Mouse (Mus musculus): ENCODE results near the gene Klrk1. TPM values are rescaled to one million over a fixed set of nuclear protein-coding genes. Genes with fewer than 3 reads are reported as not detected.

Gene Klrk1
- polyA plus RNA-seq, 1 experiment from 2014 or later, result not detected

GRCm38 (mm10) chr6:129583014-129583413, 40.6 kb downstream of the Klrk1 start:
- 63% methylated on average over 3 of the region's 3 CpGs for WGBS
- no peaks in the 10 kb centered on the region for H3K27me3 ChIP-seq (ENCODE audit: control insufficient read depth, insufficient read depth, low read length)
- no peak overlapping the region for H3K4me2 ChIP-seq (ENCODE audit: low read length)
- no peak overlapping the region for H3K4me3 ChIP-seq (ENCODE audit: control insufficient read depth in 1 of 2, insufficient read depth in 1 of 2, low read depth in 1 of 2, low read length in 2 of 2)
- no peak overlapping the region for H3K9ac ChIP-seq (ENCODE audit: low read length)
- H3K27ac ChIP-seq (replicated peaks in 1 of 2; ENCODE audit: control insufficient read depth in 1 of 2, insufficient read depth in 1 of 2, low read depth in 2 of 2, low read length in 2 of 2), result no peak overlapping the region
- no peaks in the 10 kb centered on the region for H3K4me1 ChIP-seq (ENCODE audit: control insufficient read depth in 2 of 2, insufficient read depth in 2 of 2, low read length in 2 of 2)
- no peaks in the 10 kb centered on the region for H3K36me3 ChIP-seq (ENCODE audit: control insufficient read depth, insufficient read depth, low read length)
- H3K9me3 ChIP-seq (ENCODE audit: control insufficient read depth, low read length), result no peaks in the 10 kb centered on the region
- ATAC-seq (ENCODE audit: insufficient number of reproducible peaks, insufficient read depth, low FRiP score, low read depth), result no peak

DNA sequence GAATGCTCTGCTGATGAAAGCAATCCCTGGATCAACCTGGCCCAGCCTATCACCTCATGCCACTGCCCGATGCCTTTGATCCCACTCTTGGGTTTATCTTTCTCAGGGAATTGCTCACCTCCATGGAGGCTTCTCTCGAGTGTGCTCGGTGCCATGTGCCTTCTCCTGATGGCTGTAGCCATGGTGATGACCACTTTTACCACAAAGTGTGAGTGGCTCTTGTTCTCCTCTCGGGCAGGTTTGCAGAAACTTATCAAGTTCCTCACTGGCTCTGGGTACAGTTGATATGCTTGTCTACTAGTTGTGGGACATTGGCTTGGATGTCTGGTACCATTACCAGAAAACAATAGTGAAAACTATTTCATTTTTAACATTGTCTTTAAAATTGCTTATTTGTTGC, 41.8 kb downstream of the Klrk1 start:
- Histone ChIP-seq H3K4me2 (ENCODE audit: low read length) (no peak overlapping the region), H3K4me3 (ENCODE audit: control insufficient read depth in 1 of 2, insufficient read depth in 1 of 2, low read depth in 1 of 2, low read length in 2 of 2) (no peak overlapping the region), H3K4me1 (ENCODE audit: control insufficient read depth in 2 of 2, insufficient read depth in 2 of 2, low read length in 2 of 2) (no peaks in the 10 kb centered on the region), H3K27ac (replicated peaks in 1 of 2; ENCODE audit: control insufficient read depth in 1 of 2, insufficient read depth in 1 of 2, low read depth in 2 of 2, low read length in 2 of 2) (no peak overlapping the region), H3K9me3 (ENCODE audit: control insufficient read depth, low read length) (no peaks in the 10 kb centered on the region), H3K9ac (ENCODE audit: low read length) (no peak overlapping the region), H3K36me3 (ENCODE audit: control insufficient read depth, insufficient read depth, low read length) (no peaks in the 10 kb centered on the region), H3K27me3 (ENCODE audit: control insufficient read depth, insufficient read depth, low read length) (no peaks in the 10 kb centered on the region)
- 57% methylated on average over 4 of the region's 4 CpGs for WGBS
- ATAC-seq (ENCODE audit: insufficient number of reproducible peaks, insufficient read depth, low FRiP score, low read depth), result no peak

DNA sequence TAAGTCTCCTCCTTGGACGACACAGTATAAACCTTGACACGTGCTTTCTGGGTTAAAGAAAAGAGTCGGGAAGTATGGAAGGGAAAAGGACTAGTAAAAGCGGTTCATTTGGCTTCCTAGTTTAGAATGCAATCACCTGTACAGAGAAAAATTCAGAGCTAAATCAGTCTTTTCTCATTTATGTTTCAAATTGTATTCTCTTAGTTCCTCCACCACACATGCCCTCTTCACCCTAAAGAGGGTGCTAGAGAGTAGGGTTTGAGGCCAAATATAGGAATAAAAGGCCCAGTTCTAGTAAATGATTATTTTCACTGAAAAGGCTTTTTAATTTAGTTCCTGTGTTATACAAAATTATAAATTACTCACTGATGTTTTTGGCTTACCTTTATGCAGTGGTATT, 42.4 kb downstream of the Klrk1 start:
- no peak overlapping the region for H3K4me3 ChIP-seq (ENCODE audit: control insufficient read depth in 1 of 2, insufficient read depth in 1 of 2, low read depth in 1 of 2, low read length in 2 of 2)
- no peaks in the 10 kb centered on the region for H3K4me1 ChIP-seq (ENCODE audit: control insufficient read depth in 2 of 2, insufficient read depth in 2 of 2, low read length in 2 of 2)
- 49% methylated on average over 4 of the region's 4 CpGs for WGBS
- no peak overlapping the region for H3K4me2 ChIP-seq (ENCODE audit: low read length)
- no peaks in the 10 kb centered on the region for H3K36me3 ChIP-seq (ENCODE audit: control insufficient read depth, insufficient read depth, low read length)
- no peak overlapping the region for H3K27ac ChIP-seq (replicated peaks in 1 of 2; ENCODE audit: control insufficient read depth in 1 of 2, insufficient read depth in 1 of 2, low read depth in 2 of 2, low read length in 2 of 2)
- H3K9me3 ChIP-seq (ENCODE audit: control insufficient read depth, low read length), result no peaks in the 10 kb centered on the region
- ATAC-seq (ENCODE audit: insufficient number of reproducible peaks, insufficient read depth, low FRiP score, low read depth), result no peak
- H3K27me3 ChIP-seq (ENCODE audit: control insufficient read depth, insufficient read depth, low read length), result no peaks in the 10 kb centered on the region
- no peak overlapping the region for H3K9ac ChIP-seq (ENCODE audit: low read length)

- Histone ChIP-seq H3K4me2 (ENCODE audit: low read length) (no peak within 1 kb of the TSS), H3K4me1 (ENCODE audit: control insufficient read depth in 2 of 2, insufficient read depth in 2 of 2, low read length in 2 of 2) (no peaks in the 10 kb centered on the region), H3K9ac (ENCODE audit: low read length) (no peak within 1 kb of the TSS), H3K9me3 (ENCODE audit: control insufficient read depth, low read length) (no peaks in the 10 kb centered on the region), H3K27me3 (ENCODE audit: control insufficient read depth, insufficient read depth, low read length) (no peaks in the 10 kb centered on the region), H3K36me3 (ENCODE audit: control insufficient read depth, insufficient read depth, low read length) (no peaks in the 10 kb centered on the region), H3K27ac (replicated peaks in 1 of 2; ENCODE audit: control insufficient read depth in 1 of 2, insufficient read depth in 1 of 2, low read depth in 2 of 2, low read length in 2 of 2) (no peak within 1 kb of the TSS), H3K4me3 (ENCODE audit: control insufficient read depth in 1 of 2, insufficient read depth in 1 of 2, low read depth in 1 of 2, low read length in 2 of 2) (no peak within 1 kb of the TSS)
- ATAC-seq (ENCODE audit: insufficient number of reproducible peaks, insufficient read depth, low FRiP score, low read depth), result no peak
- WGBS, result 93% methylated on average over 8 of the region's 8 CpGs
Measured at GRCm38 (mm10) chr6:129577605-129578004, 46.1 kb downstream of the Klrk1 start, which contains the start of gene Klre1. Klre1 (plus strand) TSS chr6:129577905.

DNA sequence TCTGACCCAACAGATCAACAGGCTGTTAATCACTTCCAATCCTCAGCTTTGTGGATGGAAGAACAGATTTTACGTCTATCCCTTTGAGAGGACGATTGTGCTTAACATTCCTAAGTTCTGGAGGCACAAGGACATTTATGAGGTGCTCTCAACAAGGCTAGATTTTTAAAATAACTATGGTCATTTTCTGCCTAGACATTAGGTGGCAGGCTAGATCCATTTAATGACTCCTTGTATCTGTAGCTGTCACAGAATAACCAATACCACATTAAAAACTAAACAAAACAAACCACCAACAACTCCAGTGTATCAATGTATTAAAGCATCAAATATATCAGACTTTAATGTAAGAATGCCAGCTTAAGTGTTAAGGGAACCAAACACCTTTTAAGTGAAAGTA, 48.3 kb downstream of the Klrk1 start:
- no peak overlapping the region for H3K9ac ChIP-seq (ENCODE audit: low read length)
- no peaks in the 10 kb centered on the region for H3K9me3 ChIP-seq (ENCODE audit: control insufficient read depth, low read length)
- no peaks in the 10 kb centered on the region for H3K4me1 ChIP-seq (ENCODE audit: control insufficient read depth in 2 of 2, insufficient read depth in 2 of 2, low read length in 2 of 2)
- 11% methylated on average over 2 of the region's 2 CpGs for WGBS
- no peak overlapping the region for H3K27ac ChIP-seq (replicated peaks in 1 of 2; ENCODE audit: control insufficient read depth in 1 of 2, insufficient read depth in 1 of 2, low read depth in 2 of 2, low read length in 2 of 2)
- no peaks in the 10 kb centered on the region for H3K36me3 ChIP-seq (ENCODE audit: control insufficient read depth, insufficient read depth, low read length)
- H3K27me3 ChIP-seq (ENCODE audit: control insufficient read depth, insufficient read depth, low read length), result no peaks in the 10 kb centered on the region
- no peak overlapping the region for H3K4me3 ChIP-seq (ENCODE audit: control insufficient read depth in 1 of 2, insufficient read depth in 1 of 2, low read depth in 1 of 2, low read length in 2 of 2)
- no peak overlapping the region for H3K4me2 ChIP-seq (ENCODE audit: low read length)
- no peak for ATAC-seq (ENCODE audit: insufficient number of reproducible peaks, insufficient read depth, low FRiP score, low read depth)

DNA sequence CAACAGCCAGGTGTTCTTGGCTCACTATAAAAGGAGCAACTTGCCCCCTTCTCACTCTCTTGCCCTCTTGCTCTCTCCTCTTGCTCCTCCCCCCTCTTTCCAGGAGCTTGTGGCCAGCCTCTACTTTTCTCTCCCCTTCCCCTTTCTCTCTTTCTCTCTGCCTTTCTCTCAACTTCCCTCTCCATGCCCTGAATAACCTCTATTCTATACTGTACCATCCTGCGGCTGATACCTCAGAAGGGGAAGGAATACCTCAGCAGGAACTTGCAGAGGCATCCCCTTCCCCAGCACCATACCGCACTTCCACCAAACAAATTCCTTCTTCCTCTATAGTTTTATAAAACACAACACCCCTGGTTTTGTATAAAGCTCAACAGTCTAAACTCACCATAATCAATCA, 58.4 kb downstream of the Klrk1 start:
- Histone ChIP-seq H3K4me3 (ENCODE audit: control insufficient read depth in 1 of 2, insufficient read depth in 1 of 2, low read depth in 1 of 2, low read length in 2 of 2) (no peak overlapping the region), H3K36me3 (ENCODE audit: control insufficient read depth, insufficient read depth, low read length) (no peaks in the 10 kb centered on the region), H3K27ac (replicated peaks in 1 of 2; ENCODE audit: control insufficient read depth in 1 of 2, insufficient read depth in 1 of 2, low read depth in 2 of 2, low read length in 2 of 2) (no peak overlapping the region), H3K9ac (ENCODE audit: low read length) (no peak overlapping the region), H3K27me3 (ENCODE audit: control insufficient read depth, insufficient read depth, low read length) (no peaks in the 10 kb centered on the region), H3K4me1 (ENCODE audit: control insufficient read depth in 2 of 2, insufficient read depth in 2 of 2, low read length in 2 of 2) (no peaks in the 10 kb centered on the region), H3K9me3 (ENCODE audit: control insufficient read depth, low read length) (no peaks in the 10 kb centered on the region), H3K4me2 (ENCODE audit: low read length) (no peak overlapping the region)
- ATAC-seq (ENCODE audit: insufficient number of reproducible peaks, insufficient read depth, low FRiP score, low read depth), result no peak
- 76% methylated on average over 2 of the region's 2 CpGs for WGBS

Other genes starting within 250 kb of the Klrk1 start
- 0.18 and 0.39 TPM in 2 replicates for gene Clec12b, start 238.0 kb downstream of the Klrk1 start, polyA plus RNA-seq (2014; fragmentation: Nextera tagmentation; extraction: Ambion mirVana)
- gene Clec1b, start 226.6 kb downstream of the Klrk1 start, polyA plus RNA-seq (2014; fragmentation: Nextera tagmentation; extraction: Ambion mirVana), result 3.9 and 5.6 TPM in 2 replicates
- gene Clec9a, start 215.0 kb downstream of the Klrk1 start, polyA plus RNA-seq (2014; fragmentation: Nextera tagmentation; extraction: Ambion mirVana), result 0.42 and 0.58 TPM in 2 replicates
- gene Clec1a, start 171.9 kb downstream of the Klrk1 start, polyA plus RNA-seq (2014; fragmentation: Nextera tagmentation; extraction: Ambion mirVana), result 3.9 and 6.4 TPM in 2 replicates
- gene Olr1, start 116.7 kb downstream of the Klrk1 start, polyA plus RNA-seq (2014; fragmentation: Nextera tagmentation; extraction: Ambion mirVana), result 0.22 and 0.39 TPM in 2 replicates
- gene Tmem52b, start 111.3 kb downstream of the Klrk1 start, polyA plus RNA-seq (2014; fragmentation: Nextera tagmentation; extraction: Ambion mirVana), result not detected in 2 replicates
- gene Gabarapl1, start 90.7 kb downstream of the Klrk1 start, polyA plus RNA-seq (2014; fragmentation: Nextera tagmentation; extraction: Ambion mirVana), result 12.1 and 16.3 TPM in 2 replicates
- gene Klre1, start 46.0 kb downstream of the Klrk1 start, polyA plus RNA-seq (2014; fragmentation: Nextera tagmentation; extraction: Ambion mirVana), result not detected in 2 replicates
- gene Klrd1, start 32.1 kb downstream of the Klrk1 start, polyA plus RNA-seq (2014; fragmentation: Nextera tagmentation; extraction: Ambion mirVana), result not detected in 2 replicates
- not detected in 2 replicates for gene Klrc3, start 19.5 kb upstream of the Klrk1 start, polyA plus RNA-seq (2014; fragmentation: Nextera tagmentation; extraction: Ambion mirVana)
- gene Klrc2, start 36.8 kb upstream of the Klrk1 start, polyA plus RNA-seq (2014; fragmentation: Nextera tagmentation; extraction: Ambion mirVana), result not detected in 2 replicates
- gene Klrc1, start 55.1 kb upstream of the Klrk1 start, polyA plus RNA-seq (2014; fragmentation: Nextera tagmentation; extraction: Ambion mirVana), result not detected in 2 replicates
- not detected in 2 replicates for gene Klri1, start 93.3 kb upstream of the Klrk1 start, polyA plus RNA-seq (2014; fragmentation: Nextera tagmentation; extraction: Ambion mirVana)
- gene Klri2, start 116.6 kb upstream of the Klrk1 start, polyA plus RNA-seq (2014; fragmentation: Nextera tagmentation; extraction: Ambion mirVana), result not detected in 2 replicates
- gene Gm156, start 160.4 kb upstream of the Klrk1 start, polyA plus RNA-seq (2014; fragmentation: Nextera tagmentation; extraction: Ambion mirVana), result not detected in 2 replicates
- not detected in 2 replicates for gene Gm17631, start 238.8 kb upstream of the Klrk1 start, polyA plus RNA-seq (2014; fragmentation: Nextera tagmentation; extraction: Ambion mirVana)

All from heart, embryonic 14.5 days (tissue).